Mouse (Mus musculus) liver, embryonic 14.5 days (tissue): ENCODE data around the gene Per1.

Experiments used
- CTCF ChIP-seq: IDR thresholded peaks from 2 replicates; pipeline ENCODE4 v1.5.1; 2016; ENCODE audit warnings: antibody characterized with exemption, low read depth, control low read depth
- EP300 ChIP-seq: IDR thresholded peaks from 2 replicates; pipeline ENCODE4 v1.6.1; 2016; ENCODE audit warnings: antibody characterized with exemption, low read depth

DNA sequence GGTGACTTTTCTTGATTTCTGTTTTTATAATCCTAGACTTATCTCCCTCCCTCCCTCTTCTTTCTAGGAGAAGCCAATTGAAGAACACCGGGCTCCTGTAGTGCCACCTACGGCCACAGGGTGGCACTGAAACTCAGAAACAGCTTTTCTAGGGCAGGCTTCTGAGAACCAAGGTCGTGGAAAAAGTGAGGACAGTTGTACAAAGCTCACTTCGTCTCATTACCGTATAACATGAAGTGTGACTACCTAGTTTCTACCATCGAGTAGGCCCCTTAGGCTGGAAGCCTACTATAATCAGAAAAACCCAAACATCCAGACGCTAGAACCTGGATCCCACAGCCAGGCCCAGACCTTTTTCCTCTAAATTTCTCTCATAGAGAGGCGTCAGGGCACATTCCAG lies 28.1 kb upstream of the Per1 start:
- TF ChIP-seq CTCF: peak; percentile 90
- no peak for TF ChIP-seq EP300
